Mouse (Mus musculus): ENCODE data around the gene Fggy. TPM values are rescaled to one million over a fixed set of nuclear protein-coding genes. Genes with fewer than 3 reads are reported as not detected.
A peak's percentile ranks its signal among the peaks of the same experiment; 100 is the strongest.

Gene Fggy
- 11.8 and 12.6 TPM in 2 replicates for polyA plus RNA-seq (2012; rRNA removed)

GRCm38 (mm10) chr4:95557333-95557956 lies at the start of gene Fggy:
TSS of gene Fggy (plus strand) at chr4:95557507.
- DNase-seq (ENCODE audit: extremely low spot score in 1 of 2, low spot score in 1 of 2): peak; percentile 97 to 99

GRCm38 (mm10) chr4:95507946-95508311 lies 49.4 kb upstream of the Fggy start:
- no peak for DNase-seq (ENCODE audit: extremely low spot score in 1 of 2, low spot score in 1 of 2)

- DNase-seq (ENCODE audit: extremely low spot score in 1 of 2, low spot score in 1 of 2): no peak
Observed at GRCm38 (mm10) chr4:95518382-95518781, 38.9 kb upstream of the Fggy start.

- DNase-seq (ENCODE audit: extremely low spot score in 1 of 2, low spot score in 1 of 2): no peak
Observed at GRCm38 (mm10) chr4:95519975-95520642, 37.2 kb upstream of the Fggy start.

- no peak for DNase-seq (ENCODE audit: extremely low spot score in 1 of 2, low spot score in 1 of 2)
Observed at GRCm38 (mm10) chr4:95520643-95521032, 36.7 kb upstream of the Fggy start.

- DNase-seq (ENCODE audit: extremely low spot score in 1 of 2, low spot score in 1 of 2): no peak
Observed at GRCm38 (mm10) chr4:95526588-95526987, 30.7 kb upstream of the Fggy start.

GRCm38 (mm10) chr4:95530757-95531156 lies 26.6 kb upstream of the Fggy start:
- no peak for DNase-seq (ENCODE audit: extremely low spot score in 1 of 2, low spot score in 1 of 2)

- no peak for DNase-seq (ENCODE audit: extremely low spot score in 1 of 2, low spot score in 1 of 2)
Observed at GRCm38 (mm10) chr4:95533946-95534345, 23.4 kb upstream of the Fggy start.

- DNase-seq (ENCODE audit: extremely low spot score in 1 of 2, low spot score in 1 of 2): no peak
Observed at GRCm38 (mm10) chr4:95541382-95542038, 15.8 kb upstream of the Fggy start.

- DNase-seq (ENCODE audit: extremely low spot score in 1 of 2, low spot score in 1 of 2): no peak
Observed at GRCm38 (mm10) chr4:95542039-95542790, 15.1 kb upstream of the Fggy start.

- no peak for DNase-seq (ENCODE audit: extremely low spot score in 1 of 2, low spot score in 1 of 2)
Observed at GRCm38 (mm10) chr4:95543529-95543928, 13.8 kb upstream of the Fggy start.

GRCm38 (mm10) chr4:95556663-95557332 lies 509 bp upstream of the Fggy start:
- no peak for DNase-seq (ENCODE audit: extremely low spot score in 1 of 2, low spot score in 1 of 2)

- DNase-seq (ENCODE audit: extremely low spot score in 1 of 2, low spot score in 1 of 2): peak in 1 of 2 experiments; percentile 49
Observed at GRCm38 (mm10) chr4:95558271-95558888, 1.1 kb downstream of the Fggy start.

GRCm38 (mm10) chr4:95571621-95572020 lies 14.3 kb downstream of the Fggy start:
- no peak for DNase-seq (ENCODE audit: extremely low spot score in 1 of 2, low spot score in 1 of 2)

- DNase-seq (ENCODE audit: extremely low spot score in 1 of 2, low spot score in 1 of 2): no peak
Observed at GRCm38 (mm10) chr4:95573704-95574103, 16.4 kb downstream of the Fggy start.

- no peak for DNase-seq (ENCODE audit: extremely low spot score in 1 of 2, low spot score in 1 of 2)
Observed at GRCm38 (mm10) chr4:95575411-95575911, 18.2 kb downstream of the Fggy start.

- DNase-seq (ENCODE audit: extremely low spot score in 1 of 2, low spot score in 1 of 2): no peak
Observed at GRCm38 (mm10) chr4:95579183-95579582, 21.9 kb downstream of the Fggy start.

- DNase-seq (ENCODE audit: extremely low spot score in 1 of 2, low spot score in 1 of 2): no peak
Observed at GRCm38 (mm10) chr4:95584107-95584762, 26.9 kb downstream of the Fggy start.

GRCm38 (mm10) chr4:95586274-95587001 lies 29.1 kb downstream of the Fggy start:
- no peak for DNase-seq (ENCODE audit: extremely low spot score in 1 of 2, low spot score in 1 of 2)
